Mouse (Mus musculus): ENCODE data around the gene Rinl.

- TF ChIP-seq CTCF (IDR thresholded peaks at IDR 0.05; ENCODE audit: extremely low read depth, insufficient read length, insufficient replicate concordance, low read depth, low read length) = no peak
- no peak for TF ChIP-seq POLR2A (IDR thresholded peaks at IDR 0.05; ENCODE audit: low read depth, low read length)
Observed at GRCm38 (mm10) chr7:28815230-28815629, 26.5 kb downstream of the Rinl start.
